Mouse (Mus musculus): Measurements from ENCODE around the gene Cadm2. TPM values are rescaled to one million over a fixed set of nuclear protein-coding genes. Genes with fewer than 3 reads are reported as not detected.

Gene Cadm2
- polyA plus RNA-seq (2012; rRNA removed) = 2.3 and 3.3 TPM in 2 replicates

GRCm38 (mm10) chr16:67620826-67621505, at the start of gene Cadm2:
Gene Cadm2 (minus strand): TSS chr16:67620908.
- DNase-seq (ENCODE audit: low spot score) = peak; percentile 67

DNA sequence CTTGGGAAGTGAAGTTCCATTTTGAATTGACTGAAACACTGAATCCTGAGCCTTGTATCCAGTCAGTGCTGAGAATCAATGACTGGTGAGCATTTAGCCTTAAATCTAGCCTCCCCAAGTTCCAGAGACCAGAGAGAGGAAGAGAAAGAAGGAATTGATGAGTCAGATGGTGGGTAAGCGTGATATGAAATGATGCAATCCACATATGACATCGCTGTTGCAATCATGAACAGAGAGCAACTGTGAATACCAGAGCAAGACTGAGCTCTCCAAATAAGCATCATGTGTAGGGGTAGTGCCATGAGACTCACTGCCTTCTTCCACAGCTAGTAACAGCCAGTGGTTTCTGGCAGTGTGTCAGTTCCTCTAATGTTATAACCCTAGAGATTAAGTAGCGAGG, 26.2 kb upstream of the Cadm2 start:
- DNase-seq (ENCODE audit: low spot score) = no peak

DNA sequence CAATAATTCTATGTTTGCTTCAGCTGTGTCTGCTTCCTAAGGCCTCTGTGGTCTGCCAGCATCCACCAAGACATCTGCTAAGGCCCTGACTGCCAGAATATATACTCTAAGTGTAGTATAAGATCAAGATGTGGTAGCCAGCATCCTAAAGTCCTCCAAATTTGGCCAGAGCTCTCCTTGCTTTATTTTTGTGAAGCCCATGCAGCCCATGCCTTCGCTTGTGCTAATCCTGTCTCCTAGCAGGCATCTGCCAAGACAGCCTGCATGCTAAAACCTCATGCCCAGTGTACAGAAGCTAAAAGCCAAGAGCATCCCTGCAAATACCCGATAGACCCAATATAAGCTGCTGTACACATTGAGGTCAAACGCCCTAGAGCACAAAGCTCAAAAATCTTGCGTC, 22.9 kb upstream of the Cadm2 start:
- DNase-seq (ENCODE audit: low spot score) = no peak

DNA sequence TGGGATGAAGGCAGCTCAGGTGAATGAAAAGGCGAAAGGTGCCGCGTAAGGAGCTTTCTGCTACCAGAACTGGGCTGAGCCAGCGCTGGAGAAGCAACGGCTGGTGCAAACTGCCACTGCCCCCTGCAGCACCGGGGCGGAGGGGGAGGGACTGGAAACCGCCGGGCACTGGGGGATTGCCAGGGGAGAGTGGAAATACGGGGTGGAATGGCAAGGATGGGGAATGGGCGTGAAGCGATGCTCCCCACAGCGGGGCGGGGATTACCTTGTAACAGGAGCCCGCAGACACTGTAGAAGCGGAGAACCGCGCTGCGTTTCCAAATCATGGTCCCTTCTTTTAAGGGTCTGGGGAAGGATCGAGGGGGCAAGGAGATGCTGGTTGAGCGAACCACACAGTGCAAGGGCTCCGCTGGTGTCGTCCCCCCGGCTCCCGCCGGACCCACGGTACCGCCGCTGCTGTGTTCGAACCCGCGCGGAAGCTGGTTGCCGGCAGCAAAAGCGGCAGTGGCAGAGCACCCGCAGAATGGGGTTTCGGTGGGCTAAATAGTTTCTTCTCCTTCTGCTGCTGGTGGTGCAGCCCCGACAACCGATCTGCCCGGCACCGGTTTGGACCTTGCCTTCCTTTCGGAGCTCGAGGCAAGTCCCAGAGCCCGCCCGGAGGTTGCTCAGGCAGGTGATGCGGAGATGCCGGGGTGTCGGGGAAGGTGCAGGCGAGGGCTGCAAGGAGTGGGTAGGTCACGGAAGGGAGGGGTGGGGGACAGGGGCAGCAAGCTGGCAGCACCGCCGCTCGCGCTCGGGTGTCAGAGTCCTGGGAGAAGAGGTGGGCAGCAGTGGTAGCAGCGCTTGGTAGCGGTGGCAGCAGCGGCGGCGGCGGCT, 564 bp downstream of the Cadm2 start:
- peak; percentile 31 for DNase-seq (ENCODE audit: low spot score)

DNA sequence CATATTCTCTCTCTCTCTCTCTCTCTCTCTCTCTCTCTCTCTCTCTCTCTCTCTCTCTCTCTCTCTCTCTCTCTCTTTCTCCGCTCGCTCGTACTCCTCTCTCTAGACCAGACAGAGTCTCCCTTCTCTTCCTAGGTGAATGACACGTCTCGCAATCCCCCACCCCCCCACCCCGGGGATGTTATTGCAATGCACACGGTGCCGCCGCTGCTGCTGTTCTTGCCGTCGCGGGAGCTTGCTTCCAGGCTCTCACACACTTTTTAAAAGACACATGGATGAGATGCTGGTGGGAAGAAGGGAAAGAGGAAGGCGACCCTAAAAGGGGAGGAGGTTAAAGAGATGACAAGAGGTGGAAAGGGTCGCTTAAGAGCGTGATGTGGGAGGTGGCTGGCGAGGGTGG, 1.3 kb downstream of the Cadm2 start:
- no peak for DNase-seq (ENCODE audit: low spot score)

GRCm38 (mm10) chr16:67618817-67619216, 1.9 kb downstream of the Cadm2 start:
- no peak for DNase-seq (ENCODE audit: low spot score)

DNA sequence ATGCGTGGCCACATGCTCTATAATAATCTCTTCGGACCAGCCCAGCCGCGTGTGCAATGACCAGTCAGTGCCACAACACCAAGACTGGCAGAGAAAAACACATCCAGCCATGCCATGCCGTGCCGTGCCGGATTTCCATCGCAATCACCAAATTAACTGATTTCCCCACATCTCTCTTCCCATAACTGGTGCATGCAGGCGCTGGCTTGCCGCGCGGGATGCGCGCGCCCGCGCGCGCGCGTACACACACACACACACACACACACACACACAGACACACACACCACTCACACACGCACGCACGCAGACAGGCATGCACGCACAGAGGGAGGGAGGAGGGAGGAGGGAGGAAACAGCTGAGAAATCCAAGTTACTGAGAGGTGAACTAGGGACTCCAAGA, 2.9 kb downstream of the Cadm2 start:
- no peak for DNase-seq (ENCODE audit: low spot score)

- no peak for DNase-seq (ENCODE audit: low spot score)
Observed at GRCm38 (mm10) chr16:67617256-67617655, 3.5 kb downstream of the Cadm2 start.

GRCm38 (mm10) chr16:67613876-67614275, 6.8 kb downstream of the Cadm2 start:
- no peak for DNase-seq (ENCODE audit: low spot score)

- no peak for DNase-seq (ENCODE audit: low spot score)
Observed at GRCm38 (mm10) chr16:67610904-67611681, 9.6 kb downstream of the Cadm2 start.

DNA sequence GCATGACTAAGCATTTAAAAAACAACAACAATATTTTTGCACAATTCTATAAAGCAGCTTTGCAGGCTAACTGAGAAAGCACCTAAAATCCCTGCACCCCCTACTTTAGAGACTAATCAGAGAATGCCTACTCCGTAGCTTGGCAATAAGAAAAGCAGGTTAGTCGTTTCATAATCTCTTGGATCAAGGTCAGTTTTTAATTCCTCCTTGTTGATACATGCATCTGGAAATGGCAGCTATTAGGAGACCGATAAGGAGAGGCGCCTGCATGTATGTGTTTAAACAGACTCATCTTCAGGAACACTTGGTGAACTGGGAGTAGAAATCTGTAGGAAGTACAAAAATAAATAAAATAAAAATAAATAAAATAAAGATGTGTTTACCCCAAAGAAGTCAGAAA, 11.6 kb downstream of the Cadm2 start:
- no peak for DNase-seq (ENCODE audit: low spot score)

DNA sequence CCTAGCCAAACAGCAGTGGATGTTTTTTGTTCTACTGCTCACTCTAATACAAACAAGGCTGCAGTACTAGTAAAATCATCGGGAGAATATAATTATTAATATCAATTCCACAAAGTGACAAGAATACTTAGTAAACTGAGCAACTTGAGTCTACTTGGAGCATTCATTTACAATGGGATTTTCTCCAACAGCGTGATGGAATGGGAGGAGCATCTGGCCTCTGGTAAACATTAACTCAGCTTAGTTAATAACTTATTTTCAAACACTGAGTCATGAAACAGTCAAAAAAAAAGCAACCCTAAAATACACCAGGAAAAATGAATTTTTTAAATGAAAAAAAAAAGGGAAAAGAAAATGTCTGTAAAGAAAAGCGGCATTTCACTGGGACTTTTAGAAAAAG, 12.2 kb downstream of the Cadm2 start:
- no peak for DNase-seq (ENCODE audit: low spot score)

GRCm38 (mm10) chr16:67605661-67606060, 15.0 kb downstream of the Cadm2 start:
- no peak for DNase-seq (ENCODE audit: low spot score)

GRCm38 (mm10) chr16:67599981-67600380, 20.7 kb downstream of the Cadm2 start:
- no peak for DNase-seq (ENCODE audit: low spot score)

- DNase-seq (ENCODE audit: low spot score) = no peak
Observed at GRCm38 (mm10) chr16:67598841-67599240, 21.9 kb downstream of the Cadm2 start.

DNA sequence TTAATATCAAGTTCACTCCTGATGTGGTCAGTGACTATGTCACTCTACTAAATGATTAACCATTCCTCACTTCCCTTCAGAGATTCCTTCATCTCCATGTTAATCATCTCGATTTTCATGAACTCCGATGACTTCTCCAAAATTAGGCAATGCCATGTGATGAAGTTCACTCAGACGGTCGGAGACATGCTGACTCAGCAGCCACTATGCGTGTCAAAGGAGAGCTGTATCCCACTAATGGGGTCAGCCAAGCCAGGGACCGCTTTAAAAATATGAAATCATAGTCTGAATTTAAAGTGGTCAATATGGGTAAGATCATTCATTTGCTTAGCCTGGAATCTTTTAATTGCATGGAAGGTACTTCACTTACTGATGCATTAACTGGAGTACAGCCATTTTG, 29.7 kb downstream of the Cadm2 start:
- DNase-seq (ENCODE audit: low spot score) = no peak

- DNase-seq (ENCODE audit: low spot score) = no peak
Observed at GRCm38 (mm10) chr16:67578842-67579517, 41.7 kb downstream of the Cadm2 start.

- no peak for DNase-seq (ENCODE audit: low spot score)
Observed at GRCm38 (mm10) chr16:67575557-67575956, 45.2 kb downstream of the Cadm2 start.

GRCm38 (mm10) chr16:67526992-67527391, 93.7 kb downstream of the Cadm2 start:
- no peak for DNase-seq (ENCODE audit: low spot score)

GRCm38 (mm10) chr16:67524878-67525277, 95.8 kb downstream of the Cadm2 start:
- no peak for DNase-seq (ENCODE audit: low spot score)

GRCm38 (mm10) chr16:67518311-67518710, 102.4 kb downstream of the Cadm2 start:
- DNase-seq (ENCODE audit: low spot score) = no peak

DNA sequence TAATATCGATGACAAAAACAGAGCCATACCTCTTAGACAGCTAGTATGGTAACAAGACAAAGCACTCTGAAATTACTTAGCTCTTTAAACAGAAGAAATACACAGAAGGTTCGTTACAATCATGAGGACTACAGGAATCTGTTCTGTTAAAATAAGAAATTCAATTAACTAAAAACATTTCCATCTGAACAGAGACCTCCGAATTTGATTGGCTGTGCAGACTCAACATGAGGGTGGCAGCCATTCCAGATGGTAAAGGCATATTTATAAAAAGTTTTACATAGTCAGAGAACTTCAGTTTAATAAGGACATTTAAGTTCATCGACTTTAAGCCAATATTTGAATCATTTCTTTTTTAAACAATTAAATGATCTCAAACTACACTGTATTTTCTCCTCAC, 105.2 kb downstream of the Cadm2 start:
- no peak for DNase-seq (ENCODE audit: low spot score)

All from urinary bladder, adult 2 months (tissue).